Mouse (Mus musculus) bone marrow, adult 2 months (tissue): Measurements from ENCODE around the gene Itpripl2.

Experiments used
- CTCF ChIP-seq: fragments of 200-500 bp; IDR thresholded peaks from 2 replicates; pipeline ENCODE4 v1.5.1; 2011; ENCODE audit warnings: low read length, control low read depth; ENCODE audit not compliant: control insufficient read depth, insufficient read depth
- POLR2A ChIP-seq: fragments of 200-500 bp; IDR thresholded peaks from 2 replicates; pipeline ENCODE4 v1.6.1; 2011; ENCODE audit warnings: low read depth, mild to moderate bottlenecking, control low read depth, low read length, borderline replicate concordance; ENCODE audit not compliant: control insufficient read depth

GRCm38 (mm10) chr7:118437101-118437802 is 54.5 kb downstream of the Itpripl2 start:
- TF ChIP-seq CTCF (peak; percentile 74), POLR2A (no peak)
